Mouse (Mus musculus) stomach, embryonic 16.5 days (tissue): ENCODE data around the gene Clptm1. TPM values are rescaled to one million over a fixed set of nuclear protein-coding genes. Genes with fewer than 3 reads are reported as not detected.

Experiments used
- ATAC-seq: fragments of 200-750 bp; cut with Nextera tagmentation; 2 replicates; pipeline ENCODE4 v1.8.0; 2017; ENCODE audit warnings: moderate number of reproducible peaks, moderate TSS enrichment; ENCODE audit not compliant: insufficient read depth, low FRiP score
- H3K27ac ChIP-seq: fragments of 300-500 bp; sonication (generic); 2 replicates; pipeline ENCODE4 v1.5.1; 2014; ENCODE audit warnings: low read length
- H3K27me3 ChIP-seq: fragments of 300-500 bp; sonication (generic); 2 replicates; pipeline ENCODE4 v1.6.1; 2014; ENCODE audit warnings: low read length, control low read depth, mixed read lengths; ENCODE audit not compliant: control insufficient read depth, insufficient read depth
- H3K36me3 ChIP-seq: fragments of 300-500 bp; sonication (generic); 2 replicates; pipeline ENCODE4 v1.6.1; 2014; ENCODE audit warnings: low read length; ENCODE audit not compliant: control insufficient read depth, insufficient read depth
- H3K4me1 ChIP-seq: fragments of 300-500 bp; sonication (generic); 2 replicates; pipeline ENCODE4 v1.6.1; 2014; ENCODE audit warnings: low read length, control low read depth, mixed read lengths; ENCODE audit not compliant: control insufficient read depth, insufficient read depth
- H3K4me2 ChIP-seq: fragments of 300-500 bp; sonication (generic); 2 replicates; pipeline ENCODE4 v1.6.1; 2014; ENCODE audit warnings: low read depth, low read length, mixed read lengths
- H3K4me3 ChIP-seq: fragments of 300-500 bp; sonication (generic); replicated peaks from 2 replicates; pipeline ENCODE4 v1.5.1; 2014; ENCODE audit warnings: mild to moderate bottlenecking, low read length
- H3K9ac ChIP-seq: fragments of 300-500 bp; sonication (generic); 2 replicates; pipeline ENCODE4 v1.6.1; 2014; ENCODE audit warnings: low read length
- H3K9me3 ChIP-seq: fragments of 300-500 bp; sonication (generic); replicated peaks from 2 replicates; pipeline ENCODE4 v1.6.1; 2016; ENCODE audit warnings: low read length, control low read depth; ENCODE audit not compliant: control insufficient read depth
- WGBS: fragments of 180-500 bp; shearing (Covaris S2); extraction: QIAGEN DNeasy Blood & Tissue Kit; methylation state at CpG from one replicate; pipeline ENCODE4 v1.1.7; 2014; 5-methylcytosine and 5-hydroxymethylcytosine counted together
- polyA plus RNA-seq: library from polyadenylated mRNA; unstranded; fragments of >200 nt; fragmentation: Nextera tagmentation; extraction: Ambion mirVana; gene quantifications from 2 replicates; pipeline ENCODE4 v1.2.1, GENCODE M21; 2015

The Clptm1 gene
- polyA plus RNA-seq, 1 experiment from 2014 or later = 59.4 TPM

DNA sequence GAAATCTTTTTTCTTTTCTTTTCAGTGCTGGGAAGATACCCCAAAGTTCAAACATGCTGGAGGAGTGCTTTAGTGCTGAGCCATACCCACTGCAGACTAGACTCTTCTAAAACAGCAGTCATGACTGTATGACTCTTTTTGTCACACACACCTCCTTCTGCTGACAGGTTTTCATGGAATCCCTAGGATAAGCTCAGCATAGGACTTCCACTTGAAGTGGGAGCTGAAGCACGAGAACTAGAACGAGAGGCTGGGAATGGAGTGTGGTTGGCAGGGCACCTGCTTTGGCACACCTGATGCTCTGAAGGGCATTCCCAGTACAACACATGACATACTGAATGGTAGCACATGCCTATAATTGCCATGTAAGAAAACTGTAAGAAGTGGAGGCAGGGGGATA is 12.2 kb downstream of the Clptm1 start:
- no peaks in the 10 kb centered on the region for H3K4me1 ChIP-seq
- peaks cover 14% of the 10 kb centered on the region for H3K36me3 ChIP-seq
- H3K4me2 ChIP-seq = no peak overlapping the region
- no peaks in the 10 kb centered on the region for H3K27me3 ChIP-seq
- no peak for ATAC-seq
- no peak overlapping the region for H3K9ac ChIP-seq
- H3K27ac ChIP-seq = no peak overlapping the region
- H3K9me3 ChIP-seq = no peaks in the 10 kb centered on the region
- WGBS = 93% methylated on average over 2 of the region's 2 CpGs
- H3K4me3 ChIP-seq = no peak overlapping the region

DNA sequence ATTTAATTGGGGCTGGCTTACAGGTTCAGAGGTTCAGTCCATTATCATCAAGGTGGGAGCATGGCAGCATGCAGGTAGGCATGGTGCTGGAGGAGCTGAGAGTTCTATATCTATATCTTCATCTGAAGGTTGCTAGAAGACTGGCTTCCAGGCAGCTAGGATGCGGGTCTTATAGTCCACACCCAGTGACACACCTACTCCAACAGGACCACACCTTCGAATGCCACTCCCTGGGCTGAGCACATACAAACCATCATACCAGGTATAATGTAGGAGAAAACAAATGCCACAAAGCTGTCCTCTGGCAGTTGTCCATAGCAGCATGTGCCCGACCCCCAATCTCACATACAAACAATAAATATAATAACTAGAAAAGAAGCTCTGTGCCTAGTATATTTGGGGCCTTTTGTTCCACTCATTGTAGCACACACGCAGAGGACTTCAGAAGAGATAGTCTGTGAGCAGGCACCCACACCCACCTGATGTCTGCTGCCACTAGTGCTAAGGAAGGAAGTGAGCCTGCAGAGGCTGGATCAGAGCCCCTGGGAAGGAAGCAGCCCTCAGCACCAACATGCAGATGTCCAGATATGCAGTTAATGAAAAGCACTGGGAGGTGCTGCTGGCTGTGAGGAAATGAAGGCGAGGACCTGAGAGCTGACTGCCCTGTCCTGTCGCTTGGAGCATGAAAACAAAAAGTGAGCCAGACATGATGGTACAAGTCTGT is 13.6 kb downstream of the Clptm1 start:
- H3K4me2 ChIP-seq = no peak overlapping the region
- 76% methylated on average over 6 of the region's 6 CpGs for WGBS
- no peak overlapping the region for H3K27ac ChIP-seq
- H3K9me3 ChIP-seq = no peaks in the 10 kb centered on the region
- no peak overlapping the region for H3K9ac ChIP-seq
- H3K4me3 ChIP-seq = no peak overlapping the region
- no peaks in the 10 kb centered on the region for H3K27me3 ChIP-seq
- H3K36me3 ChIP-seq = peaks cover 14% of the 10 kb centered on the region
- H3K4me1 ChIP-seq = no peaks in the 10 kb centered on the region
- no peak for ATAC-seq

DNA sequence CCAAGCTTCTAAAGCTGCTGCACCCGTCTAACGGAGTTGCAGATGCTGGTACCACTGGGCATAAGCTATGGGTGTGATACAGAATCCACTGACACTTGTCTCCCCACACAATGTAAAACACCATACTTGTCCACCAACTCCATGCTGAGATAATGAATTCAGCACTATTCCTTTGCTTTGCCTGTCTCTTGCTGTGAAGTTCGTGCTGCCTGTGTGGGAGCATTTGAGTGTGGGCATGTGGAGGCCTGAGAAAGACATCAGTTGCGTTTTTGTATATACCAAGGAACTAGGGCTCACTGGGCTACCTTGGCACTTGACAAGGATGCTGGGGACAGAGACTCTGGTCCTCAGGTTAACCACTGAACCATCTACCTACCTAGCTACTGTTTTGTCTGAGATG is 23.6 kb downstream of the Clptm1 start:
- Histone ChIP-seq H3K9me3 (no peaks in the 10 kb centered on the region), H3K9ac (no peak overlapping the region), H3K4me2 (no peak overlapping the region), H3K36me3 (peaks cover 41% of the 10 kb centered on the region), H3K27me3 (no peaks in the 10 kb centered on the region), H3K4me1 (no peaks in the 10 kb centered on the region), H3K4me3 (no peak overlapping the region), H3K27ac (no peak overlapping the region)
- 94% methylated on average over 4 of the region's 4 CpGs for WGBS
- no peak for ATAC-seq

DNA sequence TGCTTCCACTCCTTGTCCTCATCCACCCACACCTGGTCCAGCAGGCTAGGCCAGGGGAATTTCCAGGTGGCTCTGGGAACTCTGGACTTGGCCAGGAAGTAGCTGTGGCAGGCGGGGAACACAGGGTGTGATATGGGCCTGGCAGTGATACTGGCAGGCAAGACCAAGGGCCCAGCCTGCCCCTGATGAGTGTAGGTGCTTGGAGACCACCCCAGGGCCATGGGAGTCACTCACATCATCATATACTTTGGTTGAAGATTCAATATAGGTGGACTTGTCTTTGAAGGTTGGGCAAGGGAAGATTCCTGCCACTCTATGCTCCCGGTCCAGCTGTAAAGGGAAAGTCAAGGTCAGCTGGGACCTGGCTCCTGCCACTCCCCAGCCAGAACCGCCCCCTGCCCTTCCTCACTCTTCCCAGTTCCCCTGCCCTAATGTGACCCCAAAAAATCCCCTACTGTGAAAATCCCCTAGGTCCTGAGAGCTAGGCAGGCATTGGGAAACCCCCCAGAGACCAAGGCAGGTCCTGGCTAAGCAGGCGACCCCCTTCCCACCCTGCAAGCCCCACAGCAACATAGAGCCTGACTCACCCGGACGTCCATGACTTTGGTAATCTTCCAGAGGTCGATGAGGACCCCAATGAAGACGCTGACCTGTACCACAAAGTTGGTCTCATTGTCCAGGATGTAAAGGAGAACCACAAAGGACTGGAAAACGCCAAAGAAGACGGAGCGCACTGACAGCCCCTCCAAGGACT is 29.6 kb downstream of the Clptm1 start:
- Histone ChIP-seq H3K27me3 (no peaks in the 10 kb centered on the region), H3K9me3 (no peaks in the 10 kb centered on the region), H3K9ac (no peak overlapping the region), H3K4me3 (no peak overlapping the region), H3K36me3 (peaks cover 25% of the 10 kb centered on the region), H3K4me2 (no peak overlapping the region), H3K27ac (no peak overlapping the region), H3K4me1 (no peaks in the 10 kb centered on the region)
- no peak for ATAC-seq
- WGBS = 88% methylated on average over 11 of the region's 11 CpGs

DNA sequence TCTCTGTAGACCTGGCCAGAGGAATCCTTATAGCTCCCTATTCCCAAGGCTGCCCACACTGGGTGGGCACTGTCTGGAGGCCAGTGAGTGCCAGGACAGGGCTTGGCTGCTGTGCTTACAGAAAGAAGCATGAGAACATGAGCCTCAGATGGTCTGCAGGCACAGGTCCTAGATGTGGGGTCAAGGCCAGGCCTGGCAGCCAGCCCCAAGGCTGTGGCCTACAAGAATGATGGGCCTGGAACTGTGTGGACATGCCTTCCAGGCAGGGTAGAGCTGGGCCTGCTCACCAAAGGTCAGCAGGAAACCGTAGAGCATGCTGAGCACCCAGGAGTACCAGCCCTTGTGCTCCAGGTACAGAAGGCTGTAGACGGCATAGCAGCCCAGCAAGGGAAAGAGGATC is 30.2 kb downstream of the Clptm1 start:
- Histone ChIP-seq H3K9ac (no peak overlapping the region), H3K36me3 (peaks cover 25% of the 10 kb centered on the region), H3K4me1 (no peaks in the 10 kb centered on the region), H3K9me3 (no peaks in the 10 kb centered on the region), H3K4me3 (no peak overlapping the region), H3K4me2 (no peak overlapping the region), H3K27me3 (no peaks in the 10 kb centered on the region), H3K27ac (no peak overlapping the region)
- 87% methylated on average over 2 of the region's 2 CpGs for WGBS
- ATAC-seq = no peak

DNA sequence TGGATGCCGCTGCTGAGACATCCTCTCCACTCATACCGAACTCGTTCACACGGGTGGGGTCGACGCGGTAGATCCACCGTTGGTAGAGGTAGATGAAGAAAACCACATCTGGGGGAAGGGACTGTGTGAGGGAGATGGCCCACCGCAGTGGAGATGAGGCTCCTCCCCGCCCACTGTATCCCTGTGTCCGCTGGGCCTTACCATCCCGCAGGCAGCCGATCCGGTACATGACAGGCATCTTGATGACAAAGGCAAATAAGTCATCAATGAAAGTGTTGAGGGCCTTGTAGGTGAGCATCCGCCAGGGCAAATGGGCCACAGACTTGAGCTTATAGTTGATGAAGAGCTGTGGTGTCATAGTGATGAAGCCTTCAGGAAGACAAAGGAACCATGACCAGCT is 31.0 kb downstream of the Clptm1 start:
- no peak for ATAC-seq
- Histone ChIP-seq H3K4me2 (no peak overlapping the region), H3K9me3 (no peaks in the 10 kb centered on the region), H3K27ac (no peak overlapping the region), H3K36me3 (peaks cover 25% of the 10 kb centered on the region), H3K27me3 (no peaks in the 10 kb centered on the region), H3K9ac (no peak overlapping the region), H3K4me1 (no peaks in the 10 kb centered on the region), H3K4me3 (no peak overlapping the region)
- 91% methylated on average over 15 of the region's 15 CpGs for WGBS

DNA sequence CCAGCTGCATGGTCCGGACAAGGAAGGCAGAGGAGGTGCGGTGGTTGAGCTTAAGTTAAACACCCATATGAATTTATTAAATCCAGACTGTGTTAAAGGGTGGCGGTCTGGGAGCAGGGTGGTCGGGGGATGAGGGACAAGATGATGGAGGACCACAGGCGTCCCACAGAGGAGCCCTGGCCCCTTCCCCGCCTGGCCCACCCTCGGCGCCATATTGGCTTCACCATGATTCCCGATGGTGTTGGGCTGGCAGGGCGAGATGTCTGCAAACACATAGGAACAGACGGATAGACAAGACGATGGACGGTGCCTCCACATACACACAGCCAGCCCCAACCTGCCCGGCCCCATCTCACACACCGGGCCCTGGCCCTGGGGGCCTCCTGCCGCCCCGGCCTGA is 31.6 kb downstream of the Clptm1 start:
- Histone ChIP-seq H3K27me3 (no peaks in the 10 kb centered on the region), H3K27ac (no peak overlapping the region), H3K9me3 (no peaks in the 10 kb centered on the region), H3K9ac (no peak overlapping the region), H3K4me3 (no peak overlapping the region), H3K4me2 (no peak overlapping the region), H3K36me3 (peaks cover 25% of the 10 kb centered on the region), H3K4me1 (no peaks in the 10 kb centered on the region)
- WGBS = 90% methylated on average over 17 of the region's 17 CpGs
- ATAC-seq = no peak

DNA sequence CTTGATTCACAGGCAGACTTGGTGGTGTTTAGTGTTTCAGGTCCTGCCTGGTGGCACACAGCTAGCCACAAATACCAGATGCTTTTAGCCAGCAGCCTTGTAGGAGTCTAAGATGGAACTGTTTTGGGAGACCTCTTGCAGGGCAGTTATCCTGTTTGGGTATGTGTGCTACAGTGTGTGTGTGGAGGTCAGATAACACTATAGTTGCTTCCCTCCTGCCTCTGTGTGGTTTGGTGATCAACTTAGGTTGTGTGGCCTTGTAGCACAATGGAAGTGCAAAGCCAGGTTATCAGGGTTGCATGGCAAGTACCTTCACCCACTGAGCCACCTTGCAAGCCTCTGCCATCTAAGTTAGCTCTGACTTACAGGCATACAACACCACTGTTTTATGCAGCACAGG is 32.1 kb downstream of the Clptm1 start:
- Histone ChIP-seq H3K4me2 (no peak overlapping the region), H3K4me3 (no peak overlapping the region), H3K9ac (no peak overlapping the region), H3K36me3 (peaks cover 24% of the 10 kb centered on the region), H3K9me3 (no peaks in the 10 kb centered on the region), H3K27me3 (no peaks in the 10 kb centered on the region), H3K27ac (no peak overlapping the region), H3K4me1 (no peaks in the 10 kb centered on the region)
- no peak for ATAC-seq

DNA sequence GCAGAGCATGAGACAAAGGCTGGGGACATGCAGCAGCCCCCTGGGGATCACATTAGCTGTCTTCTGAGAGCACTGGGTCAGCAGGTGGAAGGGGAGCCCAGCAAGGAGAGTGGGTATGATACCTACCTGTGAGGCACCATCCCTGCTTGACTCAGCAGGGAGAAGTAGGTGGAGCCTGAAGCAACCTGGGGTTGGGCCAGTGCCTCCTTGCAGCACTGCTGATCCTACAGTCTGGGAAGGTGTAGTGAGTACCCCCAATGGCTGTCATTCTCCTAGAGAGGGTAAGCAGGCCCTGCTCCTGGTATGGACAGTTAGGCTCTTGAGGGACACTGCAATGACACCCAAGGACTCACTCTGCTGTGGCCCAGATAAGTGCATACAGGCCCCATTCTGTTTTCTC is 32.6 kb downstream of the Clptm1 start:
- Histone ChIP-seq H3K4me3 (no peak overlapping the region), H3K4me1 (no peaks in the 10 kb centered on the region), H3K4me2 (no peak overlapping the region), H3K9me3 (no peaks in the 10 kb centered on the region), H3K9ac (no peak overlapping the region), H3K36me3 (peaks cover 19% of the 10 kb centered on the region), H3K27me3 (no peaks in the 10 kb centered on the region), H3K27ac (no peak overlapping the region)
- no peak for ATAC-seq
